Mouse (Mus musculus) spleen, adult 12 weeks (tissue): ENCODE data around the gene Eya2.

Source experiments
- DNase-seq: peaks from one replicate; pipeline ENCODE4 v3.0.0; 2022; ENCODE audit warnings: low spot score

The Eya2 gene

DNA sequence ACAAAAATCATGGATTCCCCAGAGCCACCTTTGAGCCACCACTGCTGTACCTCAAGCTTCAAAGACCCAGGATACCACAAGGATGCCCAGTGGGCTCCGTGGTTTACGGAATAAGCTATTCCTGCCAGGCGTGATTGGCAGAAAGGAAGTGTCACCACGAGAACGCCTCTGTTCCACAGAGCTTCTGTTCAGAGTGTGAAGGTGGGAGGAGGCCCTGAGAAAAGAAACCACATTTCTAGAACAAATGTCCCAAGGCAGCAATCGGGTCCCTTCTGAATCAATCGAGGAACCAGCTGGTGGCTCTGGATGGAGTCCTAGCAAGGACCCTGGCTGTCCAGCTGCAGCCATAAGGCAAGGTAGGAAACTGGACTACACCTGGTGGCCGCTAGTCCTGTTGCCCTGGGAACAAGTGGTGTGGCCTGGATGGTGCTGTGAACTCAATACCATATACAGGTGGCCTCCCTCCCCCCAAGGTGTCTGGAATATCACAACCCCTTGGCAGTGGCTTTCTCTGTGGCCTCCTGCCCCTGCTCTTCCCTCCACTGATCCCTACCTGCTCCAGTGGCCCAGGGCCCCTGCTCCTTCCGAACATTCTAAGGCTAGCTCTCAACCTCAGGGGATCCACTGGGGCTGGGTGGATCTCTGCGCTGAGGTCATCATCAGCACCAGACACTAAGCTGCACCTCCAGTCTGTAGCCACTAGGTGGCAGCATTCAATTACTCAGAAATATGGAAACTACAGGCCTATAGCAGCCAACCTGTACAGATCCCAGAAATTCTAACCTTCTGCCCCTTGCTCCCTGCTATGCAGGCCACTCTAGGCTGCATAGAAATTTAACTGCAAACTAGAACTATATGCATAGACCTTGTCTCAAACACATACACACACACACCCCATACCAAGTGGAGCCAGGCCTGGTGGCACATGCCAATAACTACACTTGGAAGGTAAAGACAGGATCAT, 224.4 kb downstream of the Eya2 start:
- peak; percentile 51 for DNase-seq

DNA sequence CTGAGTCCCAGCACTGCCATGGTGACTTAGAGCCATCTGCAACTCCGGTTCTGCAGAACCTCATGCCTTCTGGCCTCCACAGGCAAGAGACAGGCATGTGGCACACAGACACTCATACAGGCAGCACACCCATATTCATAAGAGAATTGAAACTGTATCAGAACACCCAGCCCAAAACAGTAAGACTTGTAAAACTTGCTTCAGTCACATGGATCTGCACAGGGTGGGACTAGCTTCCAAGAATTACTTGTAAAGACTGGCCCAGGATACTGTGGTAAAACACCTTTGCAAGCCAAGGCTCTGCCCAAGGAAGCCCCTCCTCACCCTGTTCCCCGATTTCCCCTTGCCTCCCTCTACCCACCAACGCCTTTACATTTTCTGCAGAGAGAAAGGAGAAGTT, 225.2 kb downstream of the Eya2 start:
- no peak for DNase-seq

DNA sequence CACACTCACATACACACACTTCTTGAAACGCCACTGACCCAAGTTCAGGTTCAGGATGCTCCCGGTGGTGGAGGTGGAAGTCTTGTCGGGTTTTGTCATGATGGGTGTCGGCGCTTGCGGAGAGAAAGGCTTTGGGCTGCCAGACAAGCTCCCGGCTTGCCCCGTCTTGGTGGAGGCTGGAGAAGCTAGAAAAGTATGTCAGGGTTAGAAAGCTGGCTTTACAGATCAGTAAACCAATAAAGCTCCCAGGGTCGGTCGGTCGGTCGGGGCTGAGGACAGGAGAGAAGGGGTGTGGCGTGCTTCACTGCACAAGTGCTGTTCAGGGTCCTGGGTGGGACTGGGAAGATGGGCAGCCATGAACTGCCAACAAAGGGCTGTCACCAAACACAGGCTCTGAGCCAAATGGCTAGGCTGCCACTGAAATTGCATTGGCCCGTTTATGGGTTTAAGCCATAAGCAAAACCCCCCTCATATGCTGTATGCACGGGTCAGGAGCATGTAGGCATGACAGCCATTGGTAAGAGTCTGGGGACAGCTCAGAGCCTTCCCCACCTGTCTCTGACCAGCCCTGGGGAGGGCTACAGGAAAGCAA, 225.8 kb downstream of the Eya2 start:
- DNase-seq: no peak
